Mouse (Mus musculus): ENCODE results near the gene Kcnk10. TPM values are rescaled to one million over a fixed set of nuclear protein-coding genes. Genes with fewer than 3 reads are reported as not detected.

Gene Kcnk10
- polyA plus RNA-seq, 1 experiment from 2014 or later, result 2.9 TPM

DNA sequence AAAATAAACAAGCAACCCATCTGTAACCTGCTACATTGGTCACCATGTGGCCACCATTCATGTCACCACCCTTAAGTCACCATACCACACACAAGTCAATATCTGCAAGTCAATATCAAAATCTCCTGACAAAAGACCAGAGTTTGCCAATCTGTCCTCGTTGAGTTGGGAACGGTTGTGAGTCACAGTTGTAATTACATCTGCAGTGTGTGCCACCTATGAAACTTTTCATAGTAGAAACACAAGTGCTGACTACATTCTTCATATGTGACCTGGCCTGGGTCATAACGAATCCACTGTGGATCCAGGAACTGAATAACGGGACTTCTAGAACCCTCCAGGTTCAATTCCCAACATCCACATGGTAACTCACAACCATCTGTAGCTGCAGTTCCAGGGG is 14.8 kb downstream of the Kcnk10 start:
- Histone ChIP-seq H3K9ac (ENCODE audit: low read depth, low read length) (no peak overlapping the region), H3K27me3 (replicated peaks; ENCODE audit: control insufficient read depth, insufficient read depth, low read length) (no peaks in the 10 kb centered on the region), H3K9me3 (ENCODE audit: control insufficient read depth, low read length) (no peaks in the 10 kb centered on the region), H3K4me1 (ENCODE audit: control insufficient read depth, insufficient read depth, low read length) (no peaks in the 10 kb centered on the region), H3K36me3 (ENCODE audit: control insufficient read depth, insufficient read depth, low read length) (no peaks in the 10 kb centered on the region), H3K4me2 (ENCODE audit: low read depth, low read length) (no peak overlapping the region), H3K27ac (replicated peaks; ENCODE audit: low read depth, low read length) (no peak overlapping the region), H3K4me3 (ENCODE audit: low read depth, low read length) (no peak overlapping the region)
- ATAC-seq (ENCODE audit: low read depth) (no peak), DNase-seq (ENCODE audit: low spot score) (no peak)
- 84% methylated on average over 4 of the region's 4 CpGs for WGBS

DNA sequence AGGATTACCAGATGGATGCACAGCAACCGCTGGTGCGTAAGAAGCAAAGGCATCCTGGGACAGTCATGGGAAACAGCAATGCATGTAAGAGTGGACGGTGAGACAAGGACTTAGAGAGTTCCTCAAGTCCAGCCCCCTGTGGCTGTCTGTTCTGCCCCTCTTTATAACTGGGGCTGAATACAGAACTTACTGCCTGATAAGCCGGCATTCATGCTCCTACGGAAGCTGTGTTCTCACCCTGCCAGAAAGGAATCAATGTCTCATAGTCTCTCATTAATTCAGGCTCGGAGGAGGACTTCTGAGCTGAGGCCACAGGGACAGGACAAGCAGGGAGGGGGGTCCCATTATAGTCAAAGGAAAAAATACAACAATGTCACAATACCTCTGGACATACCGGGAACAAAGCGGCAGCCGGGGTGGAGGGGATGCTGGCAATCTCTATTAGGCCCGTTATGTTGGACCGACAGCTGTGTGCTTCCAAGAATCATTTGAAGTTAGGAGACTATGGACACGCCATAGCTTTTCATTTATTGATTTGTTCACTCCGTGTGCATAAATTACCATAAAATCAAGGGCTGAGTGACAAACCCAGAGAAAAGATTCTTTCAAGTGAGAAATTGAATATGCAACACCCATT is 15.7 kb downstream of the Kcnk10 start:
- H3K36me3 ChIP-seq (ENCODE audit: control insufficient read depth, insufficient read depth, low read length), result no peaks in the 10 kb centered on the region
- H3K4me3 ChIP-seq (ENCODE audit: low read depth, low read length), result no peak overlapping the region
- no peaks in the 10 kb centered on the region for H3K9me3 ChIP-seq (ENCODE audit: control insufficient read depth, low read length)
- no peaks in the 10 kb centered on the region for H3K4me1 ChIP-seq (ENCODE audit: control insufficient read depth, insufficient read depth, low read length)
- ATAC-seq (ENCODE audit: low read depth) (no peak), DNase-seq (ENCODE audit: low spot score) (no peak)
- no peak overlapping the region for H3K9ac ChIP-seq (ENCODE audit: low read depth, low read length)
- 87% methylated on average over 13 of the region's 13 CpGs for WGBS
- H3K27me3 ChIP-seq (replicated peaks; ENCODE audit: control insufficient read depth, insufficient read depth, low read length), result no peaks in the 10 kb centered on the region
- H3K27ac ChIP-seq (replicated peaks; ENCODE audit: low read depth, low read length), result no peak overlapping the region
- H3K4me2 ChIP-seq (ENCODE audit: low read depth, low read length), result no peak overlapping the region

DNA sequence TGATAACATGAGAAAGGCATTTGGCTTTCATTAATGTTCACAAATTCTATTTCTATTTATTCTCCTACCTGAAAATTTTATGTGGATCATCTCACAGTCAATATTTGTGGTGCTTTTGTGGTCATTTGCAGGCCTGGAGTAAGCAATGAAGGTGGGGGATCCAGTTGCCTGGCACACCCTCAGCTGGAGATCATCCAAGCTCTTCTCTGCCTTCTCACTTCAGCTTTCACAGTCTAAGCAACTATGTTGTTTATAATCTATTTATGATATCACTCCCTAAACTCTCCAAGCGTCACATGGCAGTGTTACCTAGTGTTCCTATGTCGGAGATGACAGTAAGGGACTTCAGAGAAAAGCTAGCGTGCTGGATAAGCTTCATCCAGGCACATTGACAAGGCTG is 18.1 kb downstream of the Kcnk10 start:
- H3K4me3 ChIP-seq (ENCODE audit: low read depth, low read length), result no peak overlapping the region
- H3K27ac ChIP-seq (replicated peaks; ENCODE audit: low read depth, low read length), result no peak overlapping the region
- no peak overlapping the region for H3K9ac ChIP-seq (ENCODE audit: low read depth, low read length)
- no peaks in the 10 kb centered on the region for H3K27me3 ChIP-seq (replicated peaks; ENCODE audit: control insufficient read depth, insufficient read depth, low read length)
- no peaks in the 10 kb centered on the region for H3K36me3 ChIP-seq (ENCODE audit: control insufficient read depth, insufficient read depth, low read length)
- DNase-seq (ENCODE audit: low spot score) (no peak), ATAC-seq (ENCODE audit: low read depth) (no peak)
- no peaks in the 10 kb centered on the region for H3K4me1 ChIP-seq (ENCODE audit: control insufficient read depth, insufficient read depth, low read length)
- 83% methylated on average over 3 of the region's 3 CpGs for WGBS
- no peaks in the 10 kb centered on the region for H3K9me3 ChIP-seq (ENCODE audit: control insufficient read depth, low read length)
- H3K4me2 ChIP-seq (ENCODE audit: low read depth, low read length), result no peak overlapping the region

DNA sequence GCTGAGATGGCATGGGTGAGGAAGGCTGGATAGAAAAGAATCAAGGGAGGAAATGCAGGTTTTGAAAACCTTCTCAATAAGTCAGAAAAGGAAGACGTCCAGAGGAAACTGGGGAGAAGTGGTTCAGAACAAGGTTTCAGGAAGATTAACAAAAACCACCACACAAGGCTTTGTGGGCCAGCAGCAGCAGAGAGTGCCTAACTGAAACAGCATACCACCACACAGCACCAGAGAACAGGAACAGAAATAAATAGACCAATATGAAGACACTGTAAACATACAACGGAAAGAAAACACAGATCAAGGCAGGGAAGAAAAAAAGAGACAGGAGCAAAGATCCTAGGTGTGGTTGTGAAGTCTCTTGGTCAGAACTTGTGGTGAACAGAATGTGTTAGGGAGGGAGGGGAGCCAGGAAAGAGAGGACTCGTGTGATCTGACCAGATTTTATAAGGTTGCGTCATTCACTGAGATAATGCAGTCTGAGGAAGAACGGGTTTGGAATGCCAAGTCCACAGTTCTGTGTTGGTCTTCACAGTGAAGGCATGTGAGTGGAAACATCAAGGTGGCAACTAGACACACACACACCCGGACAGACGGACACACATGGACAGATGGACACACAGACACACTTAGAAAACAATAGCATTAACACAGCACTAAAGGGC is 21.0 kb downstream of the Kcnk10 start:
- ATAC-seq (ENCODE audit: low read depth) (no peak), DNase-seq (ENCODE audit: low spot score) (no peak)
- H3K9ac ChIP-seq (ENCODE audit: low read depth, low read length), result no peak overlapping the region
- no peak overlapping the region for H3K4me2 ChIP-seq (ENCODE audit: low read depth, low read length)
- WGBS, result 78% methylated on average over 7 of the region's 7 CpGs
- H3K27ac ChIP-seq (replicated peaks; ENCODE audit: low read depth, low read length), result no peak overlapping the region
- no peaks in the 10 kb centered on the region for H3K9me3 ChIP-seq (ENCODE audit: control insufficient read depth, low read length)
- H3K27me3 ChIP-seq (replicated peaks; ENCODE audit: control insufficient read depth, insufficient read depth, low read length), result no peaks in the 10 kb centered on the region
- no peaks in the 10 kb centered on the region for H3K36me3 ChIP-seq (ENCODE audit: control insufficient read depth, insufficient read depth, low read length)
- H3K4me1 ChIP-seq (ENCODE audit: control insufficient read depth, insufficient read depth, low read length), result no peaks in the 10 kb centered on the region
- no peak overlapping the region for H3K4me3 ChIP-seq (ENCODE audit: low read depth, low read length)

DNA sequence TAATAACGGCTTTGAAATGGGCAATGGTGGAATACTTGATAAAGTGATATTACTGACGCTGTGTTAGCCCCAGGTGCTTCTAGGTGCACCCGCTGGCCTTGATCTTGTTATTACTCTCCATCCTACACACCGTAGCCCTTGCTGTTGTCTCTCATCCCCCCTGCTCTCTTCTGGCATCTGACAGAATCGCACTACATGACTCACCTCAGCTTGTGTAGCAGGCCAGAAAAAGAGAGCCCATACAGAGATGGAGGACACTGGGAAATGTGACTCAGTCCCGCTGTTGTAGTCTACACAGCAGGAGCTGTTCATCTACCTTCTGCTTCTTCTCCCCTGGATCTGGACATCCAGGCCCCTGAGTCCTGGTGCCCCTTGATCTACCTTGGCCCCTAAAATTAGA is 28.1 kb downstream of the Kcnk10 start:
- Histone ChIP-seq H3K4me1 (ENCODE audit: control insufficient read depth, insufficient read depth, low read length) (no peaks in the 10 kb centered on the region), H3K27ac (replicated peaks; ENCODE audit: low read depth, low read length) (no peak overlapping the region), H3K27me3 (replicated peaks; ENCODE audit: control insufficient read depth, insufficient read depth, low read length) (no peaks in the 10 kb centered on the region), H3K4me3 (ENCODE audit: low read depth, low read length) (no peak overlapping the region), H3K4me2 (ENCODE audit: low read depth, low read length) (no peak overlapping the region), H3K9me3 (ENCODE audit: control insufficient read depth, low read length) (no peaks in the 10 kb centered on the region), H3K36me3 (ENCODE audit: control insufficient read depth, insufficient read depth, low read length) (no peaks in the 10 kb centered on the region), H3K9ac (ENCODE audit: low read depth, low read length) (no peak overlapping the region)
- 92% methylated on average over 6 of the region's 6 CpGs for WGBS
- ATAC-seq (ENCODE audit: low read depth) (no peak), DNase-seq (ENCODE audit: low spot score) (no peak)

DNA sequence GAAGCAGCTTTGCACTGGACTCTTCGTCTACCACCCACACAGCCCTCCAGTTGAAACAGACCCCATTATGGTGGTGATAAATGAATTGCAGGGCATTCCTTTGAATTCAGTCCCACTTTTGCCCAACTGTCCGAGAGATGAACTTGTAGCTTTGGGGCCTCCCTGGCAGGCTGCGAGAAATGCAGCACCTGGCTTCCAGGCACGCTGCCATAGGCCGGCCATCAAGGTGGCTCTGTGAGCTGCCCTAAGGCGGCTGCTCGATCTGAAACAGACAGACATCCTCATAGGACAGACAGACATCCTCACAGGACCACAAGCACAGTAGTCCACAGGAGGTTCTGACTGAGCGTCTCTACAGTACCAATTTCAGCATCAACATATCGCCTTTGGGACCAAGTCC is 30.0 kb downstream of the Kcnk10 start:
- WGBS, result 81% methylated on average over 9 of the region's 9 CpGs
- no peak overlapping the region for H3K9ac ChIP-seq (ENCODE audit: low read depth, low read length)
- no peaks in the 10 kb centered on the region for H3K27me3 ChIP-seq (replicated peaks; ENCODE audit: control insufficient read depth, insufficient read depth, low read length)
- H3K4me2 ChIP-seq (ENCODE audit: low read depth, low read length), result no peak overlapping the region
- DNase-seq (ENCODE audit: low spot score) (no peak), ATAC-seq (ENCODE audit: low read depth) (no peak)
- H3K4me1 ChIP-seq (ENCODE audit: control insufficient read depth, insufficient read depth, low read length), result no peaks in the 10 kb centered on the region
- no peak overlapping the region for H3K4me3 ChIP-seq (ENCODE audit: low read depth, low read length)
- no peaks in the 10 kb centered on the region for H3K36me3 ChIP-seq (ENCODE audit: control insufficient read depth, insufficient read depth, low read length)
- H3K9me3 ChIP-seq (ENCODE audit: control insufficient read depth, low read length), result no peaks in the 10 kb centered on the region
- H3K27ac ChIP-seq (replicated peaks; ENCODE audit: low read depth, low read length), result no peak overlapping the region

DNA sequence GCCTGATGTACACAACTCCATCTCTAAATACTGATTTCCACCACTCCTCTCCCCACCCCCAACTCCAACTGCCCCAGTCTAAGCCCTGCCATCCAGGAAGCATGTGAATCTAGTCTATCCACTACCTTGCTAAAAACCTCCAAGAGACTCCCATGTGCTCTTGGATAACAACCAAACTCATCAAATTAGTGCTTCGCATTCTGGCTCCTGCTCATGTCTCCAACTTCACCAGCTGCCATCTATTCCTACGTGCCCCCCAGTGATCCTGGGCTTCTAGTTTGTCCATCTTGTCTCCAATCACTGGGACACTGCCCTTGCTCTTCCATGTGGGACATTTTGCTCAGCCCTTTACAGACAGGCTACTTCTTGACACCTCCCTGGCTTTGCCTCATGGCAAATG is 32.2 kb downstream of the Kcnk10 start:
- ATAC-seq (ENCODE audit: low read depth) (no peak), DNase-seq (ENCODE audit: low spot score) (no peak)
- H3K9me3 ChIP-seq (ENCODE audit: control insufficient read depth, low read length), result no peaks in the 10 kb centered on the region
- H3K27ac ChIP-seq (replicated peaks; ENCODE audit: low read depth, low read length), result no peak overlapping the region
- H3K9ac ChIP-seq (ENCODE audit: low read depth, low read length), result no peak overlapping the region
- no peaks in the 10 kb centered on the region for H3K4me1 ChIP-seq (ENCODE audit: control insufficient read depth, insufficient read depth, low read length)
- no peak overlapping the region for H3K4me3 ChIP-seq (ENCODE audit: low read depth, low read length)
- H3K4me2 ChIP-seq (ENCODE audit: low read depth, low read length), result no peak overlapping the region
- no peaks in the 10 kb centered on the region for H3K36me3 ChIP-seq (ENCODE audit: control insufficient read depth, insufficient read depth, low read length)
- 94% methylated on average over 2 of the region's 2 CpGs for WGBS
- no peaks in the 10 kb centered on the region for H3K27me3 ChIP-seq (replicated peaks; ENCODE audit: control insufficient read depth, insufficient read depth, low read length)

DNA sequence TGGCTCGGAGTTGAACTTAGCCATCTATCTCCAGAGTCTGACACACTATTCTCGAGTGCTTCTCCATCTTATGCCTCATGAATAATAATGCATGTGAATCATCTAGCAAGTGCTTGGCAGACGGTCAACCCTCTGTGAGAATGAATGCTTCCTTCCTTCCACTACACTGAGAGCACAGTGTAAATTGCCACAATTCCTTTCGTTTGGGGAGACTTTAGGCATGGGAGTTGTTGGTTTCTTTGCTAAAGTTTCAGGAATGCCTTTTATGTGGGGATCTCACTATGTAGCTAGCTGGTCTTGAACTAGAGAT is 32.9 kb downstream of the Kcnk10 start:
- ATAC-seq (ENCODE audit: low read depth) (no peak), DNase-seq (ENCODE audit: low spot score) (no peak)
- Histone ChIP-seq H3K9me3 (ENCODE audit: control insufficient read depth, low read length) (no peaks in the 10 kb centered on the region), H3K4me1 (ENCODE audit: control insufficient read depth, insufficient read depth, low read length) (no peaks in the 10 kb centered on the region), H3K4me3 (ENCODE audit: low read depth, low read length) (no peak overlapping the region), H3K27me3 (replicated peaks; ENCODE audit: control insufficient read depth, insufficient read depth, low read length) (no peaks in the 10 kb centered on the region), H3K36me3 (ENCODE audit: control insufficient read depth, insufficient read depth, low read length) (no peaks in the 10 kb centered on the region), H3K27ac (replicated peaks; ENCODE audit: low read depth, low read length) (no peak overlapping the region), H3K4me2 (ENCODE audit: low read depth, low read length) (no peak overlapping the region), H3K9ac (ENCODE audit: low read depth, low read length) (no peak overlapping the region)
- WGBS, result 81% methylated on average over 4 of the region's 4 CpGs

DNA sequence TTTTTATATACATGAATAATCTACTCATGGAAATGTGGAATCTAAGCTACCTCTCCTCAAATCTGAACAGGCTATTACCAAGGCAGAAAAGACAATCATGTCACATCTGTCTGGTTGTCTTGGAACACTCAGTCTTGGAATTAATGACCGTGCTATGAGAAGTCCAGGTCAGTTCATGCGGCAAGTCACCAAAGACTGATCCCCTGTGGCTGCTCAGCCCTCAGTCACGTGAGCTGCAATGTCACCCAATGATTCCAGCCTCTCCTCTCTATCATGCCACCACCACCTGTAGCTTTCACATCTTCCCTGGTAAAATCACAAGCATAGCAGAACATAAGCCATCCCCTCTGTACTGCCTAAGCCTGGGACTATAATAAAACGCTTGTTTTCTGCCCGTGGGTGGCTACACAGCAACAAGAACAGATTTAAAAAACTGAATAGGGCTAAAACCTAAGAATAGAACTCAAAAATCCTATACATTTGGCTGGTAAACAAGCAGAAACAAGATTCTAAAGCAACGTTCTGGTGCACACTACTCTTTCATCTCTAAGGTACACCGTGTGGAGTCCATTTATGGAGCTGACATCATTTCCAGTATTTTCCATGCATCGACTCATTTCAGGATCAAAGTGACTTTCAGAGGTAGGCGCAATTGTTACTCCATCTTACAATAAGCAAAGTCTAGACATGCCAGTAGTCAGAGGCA is 33.4 kb downstream of the Kcnk10 start:
- H3K27me3 ChIP-seq (replicated peaks; ENCODE audit: control insufficient read depth, insufficient read depth, low read length), result no peaks in the 10 kb centered on the region
- H3K36me3 ChIP-seq (ENCODE audit: control insufficient read depth, insufficient read depth, low read length), result no peaks in the 10 kb centered on the region
- H3K9ac ChIP-seq (ENCODE audit: low read depth, low read length), result no peak overlapping the region
- DNase-seq (ENCODE audit: low spot score) (no peak), ATAC-seq (ENCODE audit: low read depth) (no peak)
- no peaks in the 10 kb centered on the region for H3K9me3 ChIP-seq (ENCODE audit: control insufficient read depth, low read length)
- no peak overlapping the region for H3K27ac ChIP-seq (replicated peaks; ENCODE audit: low read depth, low read length)
- H3K4me1 ChIP-seq (ENCODE audit: control insufficient read depth, insufficient read depth, low read length), result no peaks in the 10 kb centered on the region
- H3K4me3 ChIP-seq (ENCODE audit: low read depth, low read length), result no peak overlapping the region
- no peak overlapping the region for H3K4me2 ChIP-seq (ENCODE audit: low read depth, low read length)
- WGBS, result 86% methylated on average over 9 of the region's 9 CpGs
